In the genomic region with DNA sequence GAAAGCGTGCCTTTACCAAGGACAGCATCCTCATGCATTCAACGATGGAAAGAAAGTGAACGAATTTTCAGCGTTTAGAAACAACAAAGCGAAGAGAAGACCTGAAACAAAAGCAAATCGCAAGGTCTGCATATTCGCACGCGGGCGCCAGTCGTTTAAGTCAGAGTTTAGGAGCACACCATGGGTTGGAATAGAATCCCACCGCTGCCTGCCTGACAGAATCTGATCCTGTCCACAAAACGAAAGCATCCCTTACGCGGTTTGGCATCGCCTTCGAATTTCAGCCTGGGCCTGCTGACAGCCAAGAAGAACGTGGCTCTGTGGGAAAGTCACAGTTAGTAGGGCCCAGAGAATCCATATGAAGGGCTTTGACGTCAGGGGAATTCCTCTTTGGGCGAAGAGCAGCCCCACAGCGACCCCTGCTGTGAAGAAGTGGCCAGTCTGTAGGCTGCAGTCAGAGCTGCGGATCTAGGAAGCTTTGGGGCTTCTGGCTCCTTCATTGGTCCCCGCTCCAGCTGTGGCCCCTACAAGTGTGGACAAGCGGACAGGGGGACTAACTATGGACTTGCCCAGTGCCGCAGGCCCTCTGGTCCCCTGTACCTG, we compare ENCODE assay signal across 20 mouse cellular contexts. TPM values are rescaled to one million over a fixed set of nuclear protein-coding genes. Genes with fewer than 3 reads are reported as not detected.
"Had no signal": no experiment of that assay in that cellular context is flagged by ENCODE, and none has a peak within 500 bp of the region (broad histone marks: within the 10 kb centered on the region; RNA-seq: fewer than 3 reads in every experiment).

No protein-coding gene starts in this region.

RNA-seq across cellular contexts. Expression of a gene that starts 6.4 kb away (rescaled TPM):
- total RNA-seq: layer of hippocampus, adult 8-10 months; layer of hippocampus, postnatal 14 days; left cerebral cortex, adult 18-20 months; left cerebral cortex, postnatal 10 days; left cerebral cortex, postnatal 4 days; liver, adult 2 months; midbrain, postnatal 0 days had no signal
- polyA plus RNA-seq: kidney, adult 2 months; kidney, embryonic 15.5 days; large intestine, adult 2 months; limb, embryonic 13.5 days; liver, adult 2 months; liver, embryonic 14.5 days; lung, adult 2 months; lung, postnatal 0 days; midbrain, embryonic 13.5 days; midbrain, postnatal 0 days; myocyte; neural tube, embryonic 12.5 days; stomach, embryonic 15.5 days; thymus, postnatal 0 days; urinary bladder, adult 2 months had no signal

RNA-seq across cellular contexts. Expression of a gene that starts 16.8 kb away (rescaled TPM):
- total RNA-seq: layer of hippocampus, adult 8-10 months; layer of hippocampus, postnatal 14 days; left cerebral cortex, adult 18-20 months; left cerebral cortex, postnatal 10 days; left cerebral cortex, postnatal 4 days; midbrain, postnatal 0 days had no signal
- polyA plus RNA-seq: kidney, embryonic 15.5 days; large intestine, adult 2 months; limb, embryonic 13.5 days; liver, embryonic 14.5 days; lung, postnatal 0 days; midbrain, embryonic 13.5 days; midbrain, postnatal 0 days; myocyte; neural tube, embryonic 12.5 days; stomach, embryonic 15.5 days; urinary bladder, adult 2 months had no signal

RNA-seq across cellular contexts. Expression of a gene that starts 30.4 kb away (rescaled TPM):
- total RNA-seq: layer of hippocampus, adult 8-10 months; layer of hippocampus, postnatal 14 days; left cerebral cortex, adult 18-20 months; left cerebral cortex, postnatal 10 days; left cerebral cortex, postnatal 4 days; liver, adult 2 months; midbrain, postnatal 0 days had no signal
- polyA plus RNA-seq: kidney, adult 2 months; kidney, embryonic 15.5 days; large intestine, adult 2 months; limb, embryonic 13.5 days; liver, adult 2 months; liver, embryonic 14.5 days; lung, adult 2 months; lung, postnatal 0 days; midbrain, embryonic 13.5 days; midbrain, postnatal 0 days; myocyte; neural tube, embryonic 12.5 days; stomach, embryonic 15.5 days; thymus, postnatal 0 days; urinary bladder, adult 2 months had no signal
